Mouse (Mus musculus) intestine, embryonic 14.5 days (tissue): ENCODE measurements around the gene Srcin1. TPM values are rescaled to one million over a fixed set of nuclear protein-coding genes. Genes with fewer than 3 reads are reported as not detected.

ENCODE experiments used
- ATAC-seq: fragments of 200-750 bp; cut with Nextera tagmentation; replicated peaks from 2 replicates; pipeline ENCODE4 v1.8.0; 2017; ENCODE audit warnings: low read depth, moderate number of reproducible peaks, moderate TSS enrichment, moderate library complexity; ENCODE audit not compliant: low FRiP score, low TSS enrichment
- DNase-seq: peaks from one replicate; pipeline ENCODE4 v3.0.0-alpha.2; 2018; ENCODE audit warnings: low spot score
- H3K27ac ChIP-seq: fragments of 300-500 bp; sonication (generic); 2 replicates; pipeline ENCODE4 v1.5.1; 2014; ENCODE audit warnings: low read depth, mild to moderate bottlenecking, control low read depth
- H3K27me3 ChIP-seq: fragments of 300-500 bp; sonication (generic); replicated peaks from 2 replicates; pipeline ENCODE4 v1.6.1; 2014; ENCODE audit warnings: low read length, control low read depth; ENCODE audit not compliant: control insufficient read depth, insufficient read depth
- H3K36me3 ChIP-seq: fragments of 300-500 bp; sonication (generic); 2 replicates; pipeline ENCODE4 v1.6.1; 2014; ENCODE audit warnings: low read length, control low read depth; ENCODE audit not compliant: control insufficient read depth, insufficient read depth
- H3K4me1 ChIP-seq: fragments of 300-500 bp; sonication (generic); replicated peaks from 2 replicates; pipeline ENCODE4 v1.6.1; 2014; ENCODE audit warnings: low read length, control low read depth, mixed read lengths; ENCODE audit not compliant: control insufficient read depth, insufficient read depth
- H3K4me2 ChIP-seq: fragments of 300-500 bp; sonication (generic); 2 replicates; pipeline ENCODE4 v1.6.1; 2014; ENCODE audit warnings: low read length
- H3K4me3 ChIP-seq: fragments of 300-500 bp; sonication (generic); 2 replicates; pipeline ENCODE4 v1.5.1; 2014; ENCODE audit warnings: low read depth, low read length, control low read depth, mixed read lengths
- H3K9ac ChIP-seq: fragments of 300-500 bp; sonication (generic); 2 replicates; pipeline ENCODE4 v1.6.1; 2014; ENCODE audit warnings: mild to moderate bottlenecking, low read length
- H3K9me3 ChIP-seq: fragments of 300-500 bp; sonication (generic); 2 replicates; pipeline ENCODE4 v1.6.1; 2016; ENCODE audit warnings: low read length, control low read depth; ENCODE audit not compliant: control insufficient read depth
- WGBS: fragments of 180-500 bp; shearing (Covaris S2); extraction: QIAGEN DNeasy Blood & Tissue Kit; methylation state at CpG from one replicate; pipeline ENCODE4 v1.1.7; 2014; 5-methylcytosine and 5-hydroxymethylcytosine counted together
- polyA plus RNA-seq: library from polyadenylated mRNA; unstranded; fragments of >200 nt; fragmentation: Nextera tagmentation; extraction: Ambion mirVana; gene quantifications from 2 replicates; pipeline ENCODE4 v1.2.1, GENCODE M21; 2014

Srcin1 gene
- polyA plus RNA-seq, 1 experiment from 2014 or later, result 0.16 TPM

DNA sequence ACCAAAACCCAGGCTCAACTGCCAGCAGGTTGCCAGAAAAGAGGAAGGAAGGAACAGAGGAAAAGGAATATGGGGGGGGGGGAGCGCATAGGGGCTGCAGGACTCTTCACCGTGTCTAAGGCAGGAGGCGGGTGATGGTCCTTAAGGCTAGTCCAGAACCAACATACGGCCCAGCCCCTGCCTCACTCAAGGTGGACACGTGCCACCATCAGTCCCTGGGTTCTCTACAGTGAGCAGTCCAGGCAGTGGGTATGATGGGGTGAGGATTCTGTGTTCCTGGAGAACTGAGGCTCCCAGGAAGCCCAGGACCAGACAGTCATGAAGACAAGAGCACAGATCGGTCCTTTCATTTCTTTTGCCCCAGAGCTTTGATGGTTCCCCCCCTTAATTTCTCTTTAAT is 45.9 kb downstream of the Srcin1 start:
- no peak overlapping the region for H3K4me2 ChIP-seq
- WGBS, result 85% methylated on average over 6 of the region's 6 CpGs

DNA sequence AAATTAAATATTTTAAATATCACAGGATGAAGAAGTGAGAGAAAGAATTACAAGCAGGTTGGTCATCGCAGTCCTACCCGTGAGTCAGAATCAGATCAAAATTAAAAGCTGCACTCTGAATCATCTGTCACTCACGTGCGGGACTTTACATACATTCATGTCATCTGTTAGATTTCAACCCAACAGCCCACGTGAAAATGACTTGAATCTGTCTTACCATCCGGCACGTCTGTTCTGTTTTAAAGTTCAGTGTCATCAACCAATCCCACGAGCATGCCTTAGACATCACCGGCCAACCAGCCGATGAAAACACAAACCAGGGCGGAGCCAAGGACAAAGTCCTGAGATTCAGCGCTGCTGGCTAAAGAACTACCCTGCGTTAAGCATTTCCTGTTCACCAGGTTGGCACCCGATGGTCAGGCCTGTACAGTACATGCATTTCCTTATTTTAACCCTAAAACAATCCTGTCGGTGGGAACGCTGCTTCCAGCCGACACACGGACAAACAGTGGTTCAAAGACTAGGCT is 47.6 kb downstream of the Srcin1 start:
- Histone ChIP-seq H3K36me3 (no peaks in the 10 kb centered on the region), H3K9ac (no peak overlapping the region), H3K27me3 (peaks cover 16% of the 10 kb centered on the region), H3K4me3 (no peak overlapping the region), H3K4me1 (peaks cover 16% of the 10 kb centered on the region; the same call in 1 of the 2 replicates), H3K4me2 (no peak overlapping the region), H3K9me3 (no peaks in the 10 kb centered on the region), H3K27ac (no peak overlapping the region)
- DNase-seq (no peak), ATAC-seq (no peak)
- WGBS, result 66% methylated on average over 18 of the region's 18 CpGs

More for the DNA sequence above, 45.9 kb downstream of the Srcin1 start:
- DNase-seq, result no peak
- H3K9ac ChIP-seq, result no peak overlapping the region
- peaks cover 33% of the 10 kb centered on the region for H3K27me3 ChIP-seq
- no peak overlapping the region for H3K4me3 ChIP-seq
- H3K9me3 ChIP-seq, result no peaks in the 10 kb centered on the region
- ATAC-seq, result no peak
- peaks cover 18% of the 10 kb centered on the region for H3K4me1 ChIP-seq
- no peaks in the 10 kb centered on the region for H3K36me3 ChIP-seq
- H3K27ac ChIP-seq, result no peak overlapping the region

DNA sequence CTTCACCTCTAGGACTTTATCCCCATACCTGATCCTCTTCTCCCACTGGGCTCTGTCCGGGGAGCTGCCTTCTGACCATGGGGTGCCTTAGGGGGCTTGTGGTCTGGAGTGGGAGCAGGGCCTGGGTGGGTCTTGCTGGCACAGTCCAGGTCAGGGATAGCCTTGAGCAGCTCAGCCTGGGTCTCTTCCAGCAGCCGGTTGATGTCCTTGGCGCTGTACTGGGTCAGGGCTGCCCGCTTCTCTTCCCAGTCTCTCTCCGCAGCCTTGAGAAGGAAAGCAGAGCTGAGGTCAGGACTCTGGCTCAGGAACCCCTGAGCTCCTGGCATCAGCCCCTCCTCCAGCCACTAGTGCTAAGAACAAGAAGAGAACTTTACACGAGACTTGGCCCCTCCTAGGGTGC is 50.7 kb downstream of the Srcin1 start:
- no peak for ATAC-seq
- Histone ChIP-seq H3K4me1 (peaks cover 9% of the 10 kb centered on the region; the same call in 1 of the 2 replicates), H3K36me3 (no peaks in the 10 kb centered on the region), H3K4me2 (no peak overlapping the region), H3K4me3 (no peak overlapping the region), H3K9me3 (no peaks in the 10 kb centered on the region), H3K27me3 (no peaks in the 10 kb centered on the region), H3K9ac (no peak overlapping the region), H3K27ac (no peak overlapping the region)
- no peak for DNase-seq
- 80% methylated on average over 6 of the region's 6 CpGs for WGBS

DNA sequence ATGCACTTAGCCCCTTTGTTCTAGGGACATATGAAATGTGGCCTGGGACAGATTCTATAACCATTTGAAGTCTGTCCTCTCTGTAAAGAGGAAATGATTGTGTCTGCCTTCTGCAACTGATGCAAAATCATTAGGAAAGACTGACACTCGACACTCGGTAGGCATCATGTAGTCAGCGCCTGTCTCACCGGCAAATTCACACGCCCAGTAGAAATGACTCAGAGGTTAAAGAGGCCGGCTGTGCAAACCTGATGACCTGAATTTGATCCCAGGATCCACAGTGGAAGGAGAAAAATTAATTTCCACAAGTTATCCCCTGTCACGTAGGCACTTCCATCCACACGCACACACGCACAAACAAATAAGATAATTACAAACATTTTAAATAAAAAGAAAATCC is 51.7 kb downstream of the Srcin1 start:
- H3K27ac ChIP-seq, result no peak overlapping the region
- WGBS, result 44% methylated on average over 9 of the region's 9 CpGs

DNA sequence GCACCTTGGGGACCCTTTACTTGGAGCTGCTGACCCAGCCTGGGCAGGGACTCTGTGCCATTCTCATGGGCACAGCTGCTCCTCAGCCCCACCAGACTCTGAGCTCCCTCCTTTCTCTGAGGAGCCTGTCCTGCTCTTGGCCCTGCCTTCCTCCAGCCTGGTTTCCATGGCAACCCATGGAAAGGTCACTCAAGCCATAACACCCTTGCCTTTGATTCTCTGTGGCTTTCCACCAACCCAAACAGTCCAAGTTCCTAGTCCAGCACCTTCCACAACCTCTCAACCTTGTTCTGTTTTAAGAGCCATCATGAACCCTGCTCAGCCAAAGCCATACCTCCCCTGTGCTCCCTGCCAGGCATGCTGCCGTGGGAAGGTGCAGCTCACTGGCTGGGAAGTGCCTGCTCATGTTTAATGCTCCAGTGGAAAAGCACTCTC is 52.1 kb downstream of the Srcin1 start:
- Histone ChIP-seq H3K4me1 (peaks cover 9% of the 10 kb centered on the region; the same call in 1 of the 2 replicates), H3K27ac (no peak overlapping the region), H3K4me2 (no peak overlapping the region), H3K36me3 (no peaks in the 10 kb centered on the region), H3K9ac (no peak overlapping the region), H3K9me3 (no peaks in the 10 kb centered on the region), H3K27me3 (no peaks in the 10 kb centered on the region), H3K4me3 (no peak overlapping the region)
- ATAC-seq (no peak), DNase-seq (no peak)
- WGBS, result 13% methylated on average over 1 of the region's 1 CpGs

More for the DNA sequence above, 51.7 kb downstream of the Srcin1 start:
- Histone ChIP-seq H3K4me1 (peaks cover 9% of the 10 kb centered on the region; the same call in 1 of the 2 replicates), H3K4me3 (no peak overlapping the region), H3K9ac (no peak overlapping the region), H3K27me3 (no peaks in the 10 kb centered on the region), H3K9me3 (no peaks in the 10 kb centered on the region), H3K4me2 (no peak overlapping the region), H3K36me3 (no peaks in the 10 kb centered on the region)
- ATAC-seq, result no peak
- DNase-seq, result no peak

DNA sequence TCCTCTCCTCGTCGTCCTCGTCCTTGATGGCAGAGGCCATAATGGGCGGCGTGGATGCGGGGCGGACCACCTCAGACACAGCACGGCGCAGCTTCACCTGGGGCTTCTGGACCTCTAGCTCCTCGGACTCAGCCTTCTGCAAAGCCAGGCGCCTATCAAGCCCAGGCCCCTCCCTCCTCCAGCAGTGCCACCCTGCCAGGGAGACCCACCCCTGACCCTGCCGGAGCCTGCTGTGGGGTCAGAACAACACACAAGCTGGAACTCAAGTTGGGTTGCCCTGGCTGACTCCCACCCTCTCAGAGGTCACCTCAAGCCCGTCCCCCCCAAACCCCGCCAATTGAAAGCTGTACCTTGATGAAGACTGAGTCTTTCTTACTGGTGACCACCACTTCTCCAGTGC is 52.9 kb downstream of the Srcin1 start:
- WGBS, result 79% methylated on average over 14 of the region's 14 CpGs

DNA sequence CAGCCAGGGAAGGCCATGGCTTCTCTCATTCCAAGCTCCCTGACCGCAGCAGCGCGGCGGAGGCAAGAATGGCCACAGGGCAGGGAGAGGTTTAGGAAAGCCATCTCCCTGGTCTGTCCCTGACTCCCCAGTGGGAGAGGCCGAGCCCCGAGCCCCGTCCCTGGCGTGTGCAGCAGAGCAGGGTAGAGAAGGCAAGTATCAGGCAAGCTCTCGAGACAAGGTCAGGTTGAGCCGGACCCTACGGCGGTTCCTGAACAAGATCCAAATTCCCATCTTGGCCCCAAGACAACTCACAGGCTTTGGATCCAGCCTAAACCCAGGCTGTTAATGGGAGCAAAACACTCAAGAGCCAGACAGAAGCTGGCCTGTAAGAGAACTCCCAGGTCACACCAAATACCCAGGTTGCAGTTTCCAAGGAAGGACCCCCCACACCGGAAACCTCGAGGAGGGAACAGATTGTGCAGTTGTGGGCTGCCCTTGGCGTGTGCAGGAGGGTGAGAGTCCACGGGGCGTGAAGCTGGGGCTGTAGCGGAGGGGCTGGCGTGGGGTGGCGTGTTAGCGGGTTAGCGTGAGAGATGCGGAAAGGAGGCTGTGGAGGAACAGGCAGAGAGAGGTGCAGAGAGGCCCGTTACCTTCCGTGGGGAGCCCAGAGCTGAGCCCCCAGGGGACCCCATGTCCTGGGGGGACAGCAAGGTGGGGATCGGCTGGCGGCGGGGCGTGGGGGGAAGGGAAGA is 54.1 kb downstream of the Srcin1 start:
- H3K9me3 ChIP-seq, result no peaks in the 10 kb centered on the region
- no peaks in the 10 kb centered on the region for H3K36me3 ChIP-seq
- H3K4me2 ChIP-seq, result no peak overlapping the region
- 81% methylated on average over 29 of the region's 29 CpGs for WGBS
- no peak overlapping the region for H3K27ac ChIP-seq
- peaks cover 9% of the 10 kb centered on the region; the same call in 1 of the 2 replicates for H3K4me1 ChIP-seq
- DNase-seq (no peak), ATAC-seq (no peak)
- no peaks in the 10 kb centered on the region for H3K27me3 ChIP-seq
- no peak overlapping the region for H3K4me3 ChIP-seq
- no peak overlapping the region for H3K9ac ChIP-seq

More for the DNA sequence above, 52.9 kb downstream of the Srcin1 start:
- H3K36me3 ChIP-seq, result no peaks in the 10 kb centered on the region
- ATAC-seq, result no peak
- H3K4me1 ChIP-seq, result peaks cover 9% of the 10 kb centered on the region; the same call in 1 of the 2 replicates
- H3K9me3 ChIP-seq, result no peaks in the 10 kb centered on the region
- H3K4me3 ChIP-seq, result no peak overlapping the region
- no peak for DNase-seq
- H3K4me2 ChIP-seq, result no peak overlapping the region
- H3K27ac ChIP-seq, result no peak overlapping the region
- H3K27me3 ChIP-seq, result no peaks in the 10 kb centered on the region
- no peak overlapping the region for H3K9ac ChIP-seq

DNA sequence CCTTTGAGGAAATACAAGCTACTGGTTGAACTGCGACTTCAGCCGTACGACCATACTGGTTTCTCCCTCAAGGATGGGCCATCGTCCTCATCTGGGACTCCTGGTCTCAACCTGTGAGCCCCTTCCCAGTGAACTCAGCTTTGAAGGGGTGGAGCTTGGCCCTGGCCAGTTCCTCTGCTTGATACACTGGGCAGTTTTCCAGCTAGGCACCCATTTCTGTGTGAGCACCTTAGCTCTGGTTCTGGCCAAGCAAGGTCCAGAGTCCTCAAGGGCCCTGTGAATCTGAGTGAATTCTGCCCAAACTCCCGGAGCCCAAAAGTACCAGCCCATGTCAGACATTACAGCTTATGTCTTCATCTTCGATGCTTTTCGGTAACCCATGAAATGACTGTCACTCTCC is 55.4 kb downstream of the Srcin1 start:
- 94% methylated on average over 7 of the region's 7 CpGs for whole genome bisulfite sequencing
- no peaks in the 10 kb centered on the region for H3K36me3 ChIP-seq
- ATAC-seq (no peak), DNase-seq (no peak)
- no peak overlapping the region for H3K9ac ChIP-seq
- H3K4me1 ChIP-seq, result peaks cover 9% of the 10 kb centered on the region; the same call in 1 of the 2 replicates
- H3K9me3 ChIP-seq, result no peaks in the 10 kb centered on the region
- H3K4me2 ChIP-seq, result no peak overlapping the region
- no peak overlapping the region for H3K4me3 ChIP-seq
- H3K27ac ChIP-seq, result no peak overlapping the region
- no peaks in the 10 kb centered on the region for H3K27me3 ChIP-seq
